Mouse (Mus musculus) heart, adult 2 months (tissue): ENCODE data around the gene Slc22a14.
"Not testable (repeated sequence)": the region's sequence is repeated elsewhere in the genome, so short reads cannot be mapped to it uniquely, and the experiment has no call there.

Experiments
- CTCF ChIP-seq: fragments of 200-600 bp; IDR thresholded peaks from 2 replicates; pipeline ENCODE4 v1.8.1; 2022; ENCODE audit warnings: antibody characterized with exemption, mild to moderate bottlenecking, moderate library complexity
- EP300 ChIP-seq: fragments of 200-500 bp; IDR thresholded peaks from 2 replicates; pipeline ENCODE4 v1.6.1; 2011; ENCODE audit warnings: low read depth, low read length, control low read depth; ENCODE audit not compliant: insufficient read depth

- TF ChIP-seq EP300, CTCF: not testable (repeated sequence)
Measured at GRCm38 (mm10) chr9:119266121-119266395, 99.3 kb downstream of the Slc22a14 start.
